Mouse (Mus musculus) intestine, embryonic 16.5 days (tissue): ENCODE measurements around the gene C2. TPM values are rescaled to one million over a fixed set of nuclear protein-coding genes. Genes with fewer than 3 reads are reported as not detected.

Experiments used
- ATAC-seq: fragments of 200-750 bp; cut with Nextera tagmentation; 2 replicates; pipeline ENCODE4 v1.8.0; 2017; ENCODE audit warnings: moderate TSS enrichment, moderate library complexity
- H3K27ac ChIP-seq: fragments of 300-500 bp; sonication (generic); 2 replicates; pipeline ENCODE4 v1.5.1; 2014; ENCODE audit warnings: mild to moderate bottlenecking, low read length
- H3K27me3 ChIP-seq: fragments of 300-500 bp; sonication (generic); replicated peaks from 2 replicates; pipeline ENCODE4 v1.6.1; 2014; ENCODE audit warnings: low read length, control low read depth, mixed read lengths; ENCODE audit not compliant: control insufficient read depth, insufficient read depth
- H3K36me3 ChIP-seq: fragments of 300-500 bp; sonication (generic); 2 replicates; pipeline ENCODE4 v1.6.1; 2014; ENCODE audit warnings: low read length, control low read depth; ENCODE audit not compliant: control insufficient read depth, insufficient read depth
- H3K4me1 ChIP-seq: fragments of 300-500 bp; sonication (generic); 2 replicates; pipeline ENCODE4 v1.6.1; 2014; ENCODE audit warnings: low read length, control low read depth, mixed read lengths; ENCODE audit not compliant: control insufficient read depth, insufficient read depth
- H3K4me2 ChIP-seq: fragments of 300-500 bp; sonication (generic); 2 replicates; pipeline ENCODE4 v1.6.1; 2014; ENCODE audit warnings: low read depth, low read length, control low read depth
- H3K4me3 ChIP-seq: fragments of 300-500 bp; sonication (generic); 2 replicates; pipeline ENCODE4 v1.5.1; 2014; ENCODE audit warnings: mild to moderate bottlenecking, low read length
- H3K9ac ChIP-seq: fragments of 300-500 bp; sonication (generic); 2 replicates; pipeline ENCODE4 v1.6.1; 2014; ENCODE audit warnings: low read depth, low read length
- H3K9me3 ChIP-seq: fragments of 300-500 bp; sonication (generic); 2 replicates; pipeline ENCODE4 v1.6.1; 2016; ENCODE audit warnings: low read length, control low read depth; ENCODE audit not compliant: control insufficient read depth
- WGBS: fragments of 180-500 bp; shearing (Covaris S2); extraction: QIAGEN DNeasy Blood & Tissue Kit; methylation state at CpG from one replicate; pipeline ENCODE4 v1.1.7; 2014; 5-methylcytosine and 5-hydroxymethylcytosine counted together
- polyA plus RNA-seq: library from polyadenylated mRNA; unstranded; fragments of >200 nt; fragmentation: Nextera tagmentation; extraction: Ambion mirVana; gene quantifications from 2 replicates; pipeline ENCODE4 v1.2.1, GENCODE M21; 2015

Gene C2
- polyA plus RNA-seq, 1 experiment from 2014 or later = 26.5 TPM

DNA sequence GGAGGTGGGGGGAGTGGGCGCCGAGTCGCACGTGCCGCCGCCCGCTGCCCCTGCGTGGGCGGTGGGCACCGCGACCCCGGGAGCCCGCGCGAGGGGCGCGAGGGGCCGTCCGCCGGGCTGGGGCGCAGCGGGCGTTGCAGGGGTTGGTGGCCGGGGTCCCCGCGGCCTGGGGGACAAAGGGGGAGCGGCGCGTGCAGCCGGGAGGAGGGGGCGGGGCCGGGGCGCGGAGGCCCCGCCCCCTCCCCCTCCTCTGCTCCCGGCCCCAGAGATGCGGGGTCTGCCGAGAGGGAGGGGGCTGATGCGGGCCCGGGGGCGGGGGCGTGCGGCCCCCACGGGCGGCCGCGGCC is 614 bp upstream of the C2 start:
- Histone ChIP-seq H3K9ac (peak overlapping the region; percentile 99), H3K27me3 (no peaks in the 10 kb centered on the region), H3K4me1 (peaks cover 25% of the 10 kb centered on the region), H3K27ac (peak overlapping the region; percentile 94), H3K4me3 (peak overlapping the region; percentile 94), H3K36me3 (peaks cover 19% of the 10 kb centered on the region), H3K4me2 (peak overlapping the region; percentile 83; the same call in 1 of the 2 replicates), H3K9me3 (no peaks in the 10 kb centered on the region)
- ATAC-seq = no peak
- WGBS = 1% methylated on average over 14 of the region's 47 CpGs

DNA sequence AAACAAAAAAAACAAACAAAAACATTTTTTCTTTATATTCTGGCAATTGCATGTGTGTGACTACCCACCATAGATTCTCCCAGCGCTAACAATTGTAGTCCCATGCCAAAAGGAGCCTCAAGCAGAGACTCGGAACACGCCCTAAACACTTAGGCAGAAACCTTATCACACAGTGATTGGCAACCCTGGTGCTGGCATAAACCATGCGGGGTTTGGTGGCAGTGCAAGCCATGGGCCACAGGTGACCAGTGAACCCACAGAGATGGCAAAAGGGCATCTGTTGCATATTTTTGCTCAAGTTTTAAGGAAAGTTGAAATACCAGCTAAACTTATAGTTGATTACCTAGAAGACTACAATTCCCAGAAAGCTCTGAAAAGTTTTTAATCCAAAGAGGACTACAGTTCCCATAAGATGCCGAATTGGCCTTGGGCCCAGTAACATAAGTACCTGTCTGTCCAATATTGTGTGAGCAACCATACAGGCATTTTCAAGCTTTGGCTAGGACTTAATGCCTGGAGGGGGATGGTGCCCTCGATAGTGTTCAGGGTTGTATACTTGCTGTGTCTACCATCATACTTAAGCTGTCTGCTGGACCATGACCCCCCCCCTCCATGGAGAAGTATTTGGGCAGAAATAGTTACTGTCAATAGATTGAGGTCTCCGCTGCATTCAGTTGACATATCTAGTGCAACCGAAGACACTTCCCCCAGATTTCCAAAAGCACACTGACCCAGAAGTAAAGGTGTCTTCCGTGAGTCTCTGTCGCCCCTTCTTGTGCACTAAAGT is 499 bp downstream of the C2 start:
- peak overlapping the region; percentile 66 for H3K4me2 ChIP-seq
- H3K4me3 ChIP-seq = peak overlapping the region; percentile 94
- H3K9ac ChIP-seq = peak overlapping the region; percentile 99
- H3K36me3 ChIP-seq = peaks cover 10% of the 10 kb centered on the region
- no peaks in the 10 kb centered on the region for H3K9me3 ChIP-seq
- no peaks in the 10 kb centered on the region for H3K27me3 ChIP-seq
- no peak for ATAC-seq
- 14% methylated on average over 10 of the region's 10 CpGs for WGBS
- H3K27ac ChIP-seq = peak overlapping the region; percentile 94
- H3K4me1 ChIP-seq = peaks cover 29% of the 10 kb centered on the region

- Histone ChIP-seq H3K4me2 (no peak overlapping the region), H3K36me3 (peaks cover 8% of the 10 kb centered on the region; the same call in 1 of the 2 replicates)
Measured at GRCm38 (mm10) chr17:34896366-34896765, 1.7 kb downstream of the C2 start.

DNA sequence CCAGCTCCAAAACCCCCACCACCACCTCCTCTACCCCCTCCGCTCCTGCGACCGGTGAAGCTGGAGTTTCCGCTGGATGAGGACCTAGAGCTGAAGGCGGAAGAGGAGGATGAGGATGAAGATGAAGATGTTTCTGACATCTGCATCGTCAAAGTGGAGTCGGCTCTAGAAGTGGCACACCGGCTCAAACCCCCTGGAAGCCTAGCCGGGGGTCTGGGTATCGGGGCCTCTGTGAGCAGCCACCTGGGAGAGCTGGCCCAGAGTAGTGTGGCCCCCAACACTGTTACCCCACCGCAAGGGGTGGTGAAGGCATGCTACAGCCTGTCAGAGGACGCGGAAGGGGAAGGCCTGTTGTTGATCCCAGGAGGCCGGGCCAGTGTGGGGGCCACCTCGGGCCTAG is 2.3 kb downstream of the C2 start:
- peak overlapping the region; percentile 95; the same call in 1 of the 2 replicates for H3K9ac ChIP-seq
- H3K27me3 ChIP-seq = no peaks in the 10 kb centered on the region
- no peaks in the 10 kb centered on the region for H3K9me3 ChIP-seq
- H3K4me3 ChIP-seq = peak overlapping the region; percentile 83; the same call in 1 of the 2 replicates
- H3K4me1 ChIP-seq = peaks cover 26% of the 10 kb centered on the region
- peak overlapping the region; percentile 88 for H3K4me2 ChIP-seq
- 88% methylated on average over 15 of the region's 15 CpGs for WGBS
- peaks cover 8% of the 10 kb centered on the region; the same call in 1 of the 2 replicates for H3K36me3 ChIP-seq
- peak overlapping the region; percentile 95; the same call in 1 of the 2 replicates for H3K27ac ChIP-seq
- ATAC-seq = no peak

More at GRCm38 (mm10) chr17:34896366-34896765, 1.7 kb downstream of the C2 start:
- Histone ChIP-seq H3K9ac (no peak overlapping the region), H3K9me3 (no peaks in the 10 kb centered on the region), H3K4me1 (peaks cover 29% of the 10 kb centered on the region), H3K27ac (no peak overlapping the region), H3K4me3 (no peak overlapping the region), H3K27me3 (no peaks in the 10 kb centered on the region)
- 83% methylated on average over 17 of the region's 17 CpGs for WGBS
- no peak for ATAC-seq

DNA sequence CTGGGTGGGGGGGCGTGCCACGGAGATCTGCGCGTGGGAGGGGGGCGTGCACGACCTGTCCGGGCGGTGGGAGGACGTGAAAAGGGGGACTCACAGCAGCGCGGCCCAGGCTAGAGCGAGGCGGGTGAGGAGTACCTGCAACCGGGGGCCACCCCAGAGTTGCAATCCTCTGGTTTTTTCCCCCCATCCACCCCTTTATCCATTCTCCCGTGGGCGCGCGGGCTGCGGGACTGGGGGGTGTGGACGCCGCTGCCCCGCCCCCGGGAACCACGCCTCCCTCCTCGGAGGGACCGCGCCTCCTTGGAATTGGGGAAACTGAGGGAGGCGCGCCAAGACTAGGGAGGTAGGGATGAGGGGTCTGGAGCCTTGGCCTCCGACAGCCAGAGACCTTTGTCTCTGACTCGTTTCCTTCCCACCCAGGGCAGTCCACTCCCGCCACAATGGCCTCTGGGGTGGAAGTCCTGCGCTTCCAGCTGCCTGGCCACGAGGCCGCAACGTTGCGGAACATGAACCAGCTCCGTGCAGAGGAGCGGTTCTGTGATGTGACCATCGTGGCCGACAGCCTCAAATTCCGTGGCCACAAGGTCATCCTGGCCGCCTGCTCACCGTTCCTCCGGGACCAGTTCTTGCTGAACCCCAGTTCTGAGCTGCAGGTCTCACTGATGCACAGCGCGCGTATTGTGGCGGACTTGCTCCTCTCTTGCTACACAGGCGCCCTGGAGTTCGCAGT is 3.1 kb downstream of the C2 start:
- Histone ChIP-seq H3K27me3 (no peaks in the 10 kb centered on the region), H3K4me2 (peak overlapping the region; percentile 88), H3K36me3 (peaks cover 8% of the 10 kb centered on the region; the same call in 1 of the 2 replicates), H3K4me3 (peak overlapping the region; percentile 83), H3K9ac (peak overlapping the region; percentile 95), H3K27ac (peak overlapping the region; percentile 95), H3K9me3 (no peaks in the 10 kb centered on the region), H3K4me1 (peaks cover 21% of the 10 kb centered on the region)
- ATAC-seq = peak; percentile 12
- WGBS = 7% methylated on average over 51 of the region's 51 CpGs

- under 1% methylated on average over 44 of the region's 51 CpGs for WGBS
- H3K27me3 ChIP-seq = no peaks in the 10 kb centered on the region
- peak overlapping the region; percentile 95 for H3K9ac ChIP-seq
- peaks cover 21% of the 10 kb centered on the region for H3K4me1 ChIP-seq
- H3K9me3 ChIP-seq = no peaks in the 10 kb centered on the region
- peak overlapping the region; percentile 88 for H3K4me2 ChIP-seq
- peak overlapping the region; percentile 83 for H3K4me3 ChIP-seq
- H3K36me3 ChIP-seq = peaks cover 8% of the 10 kb centered on the region; the same call in 1 of the 2 replicates
- peak overlapping the region; percentile 95 for H3K27ac ChIP-seq
- peak; percentile 88 for ATAC-seq
Measured at GRCm38 (mm10) chr17:34894074-34894597, 3.9 kb downstream of the C2 start.

GRCm38 (mm10) chr17:34893072-34893824 is 4.8 kb downstream of the C2 start:
- ATAC-seq = no peak
- WGBS = 69% methylated on average over 12 of the region's 12 CpGs
- no peaks in the 10 kb centered on the region for H3K9me3 ChIP-seq
- H3K9ac ChIP-seq = peak overlapping the region; percentile 95
- peak overlapping the region; percentile 78 for H3K4me2 ChIP-seq
- H3K36me3 ChIP-seq = peaks cover 8% of the 10 kb centered on the region; the same call in 1 of the 2 replicates
- H3K27ac ChIP-seq = peak overlapping the region; percentile 95
- peaks cover 21% of the 10 kb centered on the region for H3K4me1 ChIP-seq
- no peaks in the 10 kb centered on the region for H3K27me3 ChIP-seq
- peak overlapping the region; percentile 83; the same call in 1 of the 2 replicates for H3K4me3 ChIP-seq

- Histone ChIP-seq H3K4me3 (no peak overlapping the region), H3K36me3 (peaks cover 6% of the 10 kb centered on the region; the same call in 1 of the 2 replicates)
Measured at GRCm38 (mm10) chr17:34891377-34891776, 6.7 kb downstream of the C2 start.

More at GRCm38 (mm10) chr17:34891377-34891776, 6.7 kb downstream of the C2 start:
- ATAC-seq = no peak
- Histone ChIP-seq H3K27me3 (no peaks in the 10 kb centered on the region), H3K4me1 (peaks cover 19% of the 10 kb centered on the region), H3K27ac (no peak overlapping the region), H3K4me2 (no peak overlapping the region), H3K9me3 (no peaks in the 10 kb centered on the region), H3K9ac (no peak overlapping the region)
- 95% methylated on average over 2 of the region's 2 CpGs for WGBS
